Mouse (Mus musculus) ovary, postnatal 14 days (tissue): ENCODE data around the gene Gm17677.

Experiments
- DNase-seq: peaks from one replicate; pipeline ENCODE4 v3.0.0; 2022; ENCODE audit warnings: low spot score

Gm17677 gene

GRCm38 (mm10) chr9:35740749-35741148 is at the start of gene Gm17677:
Gene Gm17677, plus strand, starts transcription at chr9:35741049.
- DNase-seq, result no peak

- DNase-seq, result no peak
Observed at GRCm38 (mm10) chr9:35691924-35692323, 48.9 kb upstream of the Gm17677 start.

GRCm38 (mm10) chr9:35707265-35707664 is 33.6 kb upstream of the Gm17677 start:
- no peak for DNase-seq

- DNase-seq, result no peak
Observed at GRCm38 (mm10) chr9:35756843-35757242, 16.0 kb downstream of the Gm17677 start.

GRCm38 (mm10) chr9:35778009-35778408 is 37.2 kb downstream of the Gm17677 start, which contains the start of gene Gm17727:
Gene Gm17727, minus strand, starts transcription at chr9:35778109.
- no peak for DNase-seq

GRCm38 (mm10) chr9:35790001-35790400 is 49.2 kb downstream of the Gm17677 start, which contains the start of the genes Gm27235 and D730048I06Rik:
Gene Gm27235, minus strand, starts transcription at chr9:35790101.
Gene D730048I06Rik, minus strand, starts transcription at chr9:35790112.
- DNase-seq, result no peak
